Mouse (Mus musculus): ENCODE data around the gene Slc35f1.

DNA sequence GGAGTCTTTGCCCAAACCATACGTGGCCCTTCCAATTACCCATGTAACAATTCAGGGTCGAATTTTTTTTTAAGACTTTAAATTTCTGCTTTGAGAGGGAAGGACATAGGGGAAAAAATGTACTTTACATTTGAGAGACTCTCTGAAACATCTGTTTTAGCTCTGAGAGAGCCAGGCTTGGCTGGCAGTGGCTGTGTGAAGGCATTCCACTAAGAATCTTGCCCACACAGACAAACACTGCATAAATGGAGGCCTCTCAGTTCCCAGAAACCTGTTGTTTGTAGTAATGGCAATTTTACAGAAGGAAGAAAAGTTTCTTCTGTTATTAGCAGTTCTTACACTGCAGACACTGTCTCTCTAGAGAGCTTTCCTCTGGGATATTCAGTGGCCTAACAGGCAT is 301.9 kb downstream of the Slc35f1 start:
- TF ChIP-seq GATA1 (IDR thresholded peaks at IDR 0.05; ENCODE audit: borderline replicate concordance, low read length) (no peak), FLI1 (IDR thresholded peaks at IDR 0.05; ENCODE audit: low read length) (no peak)
